Mouse (Mus musculus) olfactory bulb, adult 2 months (tissue): Measurements from ENCODE around the gene Hist1h3f. TPM values are rescaled to one million over a fixed set of nuclear protein-coding genes. Genes with fewer than 3 reads are reported as not detected.

Experiments used
- H3K27ac ChIP-seq: fragments of 200-500 bp; 2 replicates; pipeline ENCODE4 v1.5.1; 2012; ENCODE audit warnings: low read depth, low read length; ENCODE audit not compliant: insufficient read depth
- H3K4me1 ChIP-seq: fragments of 200-500 bp; 2 replicates; pipeline ENCODE4 v1.6.1; 2012; ENCODE audit warnings: low read length; ENCODE audit not compliant: control insufficient read depth, insufficient read depth
- H3K4me3 ChIP-seq: fragments of 200-500 bp; 2 replicates; pipeline ENCODE4 v1.5.1; 2012; ENCODE audit warnings: mild to moderate bottlenecking, low read depth, low read length, moderate library complexity; ENCODE audit not compliant: insufficient read depth
- CTCF ChIP-seq: fragments of 200-500 bp; IDR thresholded peaks from 2 replicates; pipeline ENCODE4 v1.5.1; 2012; ENCODE audit warnings: low read depth, mild to moderate bottlenecking, low read length, moderate library complexity; ENCODE audit not compliant: insufficient read depth
- POLR2A ChIP-seq: fragments of 200-500 bp; IDR thresholded peaks from 2 replicates; pipeline ENCODE4 v1.6.1; 2012; ENCODE audit warnings: mild to moderate bottlenecking, low read depth, low read length, moderate library complexity; ENCODE audit not compliant: insufficient read depth
- WGBS: fragments of 180-500 bp; shearing (Covaris S2); methylation state at CpG from one replicate; pipeline ENCODE4 v1.1.7; 2018; 5-methylcytosine and 5-hydroxymethylcytosine counted together
- polyA plus RNA-seq: library from polyadenylated mRNA; stranded (reverse); fragments of >200 nt; gene quantifications from 2 replicates; pipeline ENCODE4 v1.2.4, GENCODE M21; 2012; ENCODE audit warnings: low replicate concordance; ENCODE audit not compliant: missing spikeins, insufficient read depth, insufficient read length

Hist1h3f gene
- polyA plus RNA-seq, 1 experiment, result not detected

DNA sequence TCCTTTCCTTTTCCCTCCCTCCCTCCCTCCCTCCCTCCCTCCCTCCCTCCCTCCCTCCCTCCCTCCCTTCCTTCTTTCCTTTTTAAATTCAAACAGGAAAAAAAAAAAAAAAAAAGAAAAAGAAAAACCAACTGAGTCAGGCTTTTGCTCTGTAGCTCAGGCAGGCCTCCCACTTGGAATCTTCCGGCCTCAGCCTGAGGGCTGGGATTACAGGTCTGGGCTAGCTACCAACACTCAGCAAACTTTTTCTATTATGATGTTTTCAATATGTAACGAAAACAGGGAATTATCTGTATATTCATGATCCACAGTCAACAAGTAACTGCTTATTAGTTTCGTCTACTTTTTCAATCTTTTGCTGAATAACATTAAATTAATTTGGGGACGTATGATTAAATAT is 40.9 kb upstream of the Hist1h3f start:
- TF ChIP-seq POLR2A (no peak), CTCF (no peak)
- Histone ChIP-seq H3K4me3 (no peak overlapping the region), H3K4me1 (no peaks in the 10 kb centered on the region), H3K27ac (no peak overlapping the region)
- WGBS, result 73% methylated on average over 4 of the region's 4 CpGs

DNA sequence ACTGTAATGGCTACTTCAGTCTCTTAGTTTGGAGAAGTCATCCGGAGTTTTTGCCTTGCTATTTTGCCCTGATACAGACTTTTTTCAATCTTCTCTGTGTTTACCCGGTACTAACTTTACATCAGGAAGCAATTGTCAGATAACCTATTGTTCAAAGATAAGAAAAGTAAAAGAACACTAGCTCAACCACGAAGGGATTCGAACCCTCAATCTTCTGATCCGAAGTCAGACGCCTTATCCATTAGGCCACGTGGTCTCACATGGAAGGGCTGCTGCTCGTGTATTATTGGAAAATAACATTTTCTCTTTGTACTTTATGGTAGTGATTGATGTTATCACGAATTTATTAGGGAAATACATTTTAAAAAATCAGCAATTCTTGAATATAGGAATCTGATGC is 40.1 kb upstream of the Hist1h3f start:
- H3K4me1 ChIP-seq, result no peaks in the 10 kb centered on the region
- no peak overlapping the region for H3K4me3 ChIP-seq
- H3K27ac ChIP-seq, result no peak overlapping the region
- no peak for TF ChIP-seq POLR2A
- WGBS, result 10% methylated on average over 9 of the region's 9 CpGs

GRCm38 (mm10) chr13:23505662-23506345 is 38.0 kb upstream of the Hist1h3f start:
- no peak overlapping the region for H3K27ac ChIP-seq

GRCm38 (mm10) chr13:23506351-23506750 is 37.5 kb upstream of the Hist1h3f start:
- no peak overlapping the region for H3K27ac ChIP-seq
- no peak for TF ChIP-seq CTCF
- no peak for TF ChIP-seq POLR2A
- H3K4me3 ChIP-seq, result no peak overlapping the region
- H3K4me1 ChIP-seq, result no peaks in the 10 kb centered on the region
- WGBS, result 56% methylated on average over 13 of the region's 13 CpGs

More at GRCm38 (mm10) chr13:23505662-23506345, 38.0 kb upstream of the Hist1h3f start:
- no peak for TF ChIP-seq POLR2A
- no peak for TF ChIP-seq CTCF
- WGBS, result 49% methylated on average over 14 of the region's 14 CpGs
- no peaks in the 10 kb centered on the region for H3K4me1 ChIP-seq
- no peak overlapping the region for H3K4me3 ChIP-seq

- Histone ChIP-seq H3K4me1 (no peaks in the 10 kb centered on the region), H3K4me3 (no peak overlapping the region), H3K27ac (no peak overlapping the region)
- 65% methylated on average over 14 of the region's 14 CpGs for whole genome bisulfite sequencing
- TF ChIP-seq POLR2A, result no peak
- TF ChIP-seq CTCF, result no peak
These were observed 36.9 kb upstream of the Hist1h3f start for GRCm38 (mm10) chr13:23506819-23507515.

DNA sequence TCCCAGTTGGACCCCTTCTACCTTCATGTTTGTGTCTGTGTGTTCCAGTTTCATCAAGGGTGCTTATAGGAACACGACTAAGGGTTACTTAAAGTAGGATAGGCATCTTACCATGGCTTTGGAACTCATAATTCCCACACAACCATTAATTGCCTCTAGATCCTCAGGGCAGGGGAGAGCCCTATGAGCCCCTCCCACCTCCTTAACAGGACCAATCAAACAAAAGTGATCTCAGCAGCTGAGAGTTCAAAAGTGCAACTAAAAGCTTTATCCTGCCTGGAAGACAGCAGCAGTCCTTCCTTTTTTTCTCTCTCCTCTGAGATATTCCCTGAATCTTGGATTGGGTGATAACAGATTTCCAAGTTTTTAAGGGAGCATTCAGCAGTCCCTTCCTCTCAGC is 33.7 kb upstream of the Hist1h3f start:
- no peak overlapping the region for H3K4me3 ChIP-seq
- H3K4me1 ChIP-seq, result no peaks in the 10 kb centered on the region
- no peak for TF ChIP-seq CTCF
- no peak for TF ChIP-seq POLR2A
- WGBS, result 46% methylated on average over 1 of the region's 1 CpGs
- no peak overlapping the region for H3K27ac ChIP-seq

- TF ChIP-seq POLR2A (no peak), CTCF (no peak)
- WGBS, result 97% methylated on average over 1 of the region's 1 CpGs
These were observed 30.3 kb upstream of the Hist1h3f start for GRCm38 (mm10) chr13:23513517-23513916.

DNA sequence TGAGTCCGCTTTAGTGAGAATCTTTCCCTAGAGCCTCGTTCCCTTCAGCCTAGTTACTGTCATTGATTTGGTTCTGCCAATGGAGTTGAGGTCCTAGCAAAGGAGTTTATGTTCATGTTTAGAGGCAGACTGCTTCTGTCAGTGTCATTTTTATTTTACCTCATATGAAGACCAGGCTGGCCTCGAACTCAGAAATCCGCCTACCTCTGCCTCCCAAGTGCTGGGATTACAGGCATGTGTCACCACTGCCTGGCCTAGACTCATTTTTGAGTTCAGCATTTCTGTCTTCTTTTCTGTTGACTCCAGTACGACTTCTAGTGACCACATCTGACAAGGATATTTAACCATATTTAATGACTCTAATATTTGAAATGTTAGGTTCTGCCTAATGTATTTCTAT is 28.6 kb upstream of the Hist1h3f start:
- TF ChIP-seq CTCF (no peak), POLR2A (no peak)

More at GRCm38 (mm10) chr13:23513517-23513916, 30.3 kb upstream of the Hist1h3f start:
- H3K4me1 ChIP-seq, result peaks cover 2% of the 10 kb centered on the region; the same call in 1 of the 2 replicates
- no peak overlapping the region for H3K4me3 ChIP-seq
- H3K27ac ChIP-seq, result no peak overlapping the region

More for the DNA sequence above, 28.6 kb upstream of the Hist1h3f start:
- WGBS, result 85% methylated on average over 5 of the region's 5 CpGs
- Histone ChIP-seq H3K27ac (no peak overlapping the region), H3K4me1 (peaks cover 2% of the 10 kb centered on the region; the same call in 1 of the 2 replicates), H3K4me3 (no peak overlapping the region)
